Mouse (Mus musculus): ENCODE measurements around the gene Orm3. TPM values are rescaled to one million over a fixed set of nuclear protein-coding genes. Genes with fewer than 3 reads are reported as not detected.

The Orm3 gene
- polyA plus RNA-seq, 2 experiments: not detected

GRCm38 (mm10) chr4:63389887-63390528 lies 34.0 kb downstream of the Orm3 start:
- H3K27ac ChIP-seq: no peak overlapping the region
- H3K9ac ChIP-seq (replicated peaks): no peak overlapping the region
- H3K4me3 ChIP-seq (ENCODE audit: insufficient read depth in 1 of 2, low read depth in 2 of 2, low read length in 2 of 2): no peak overlapping the region
- H3K4me1 ChIP-seq (replicated peaks; ENCODE audit: control insufficient read depth in 2 of 2, insufficient read depth in 2 of 2, low read length in 1 of 2): peaks cover 6 to 23% of the 10 kb centered on the region in 2 experiments; a peak in 3 of 4 replicates
- no peak for TF ChIP-seq CTCF (IDR thresholded peaks at IDR 0.05; ENCODE audit: low read depth)
- TF ChIP-seq EP300 (IDR thresholded peaks at IDR 0.05; ENCODE audit: low read depth): peak; percentile 59
- peak; percentile 50; the same call in 1 of the 2 replicates for ATAC-seq (ENCODE audit: insufficient read depth)
- H3K27me3 ChIP-seq (ENCODE audit: control insufficient read depth, insufficient read depth, low read length): no peaks in the 10 kb centered on the region
- H3K36me3 ChIP-seq (replicated peaks; ENCODE audit: control insufficient read depth, insufficient read depth, low read depth): no peaks in the 10 kb centered on the region; the same call in 1 of the 2 replicates
- H3K4me2 ChIP-seq (ENCODE audit: low read depth): no peak overlapping the region
- H3K9me3 ChIP-seq (ENCODE audit: control insufficient read depth, low read length): no peaks in the 10 kb centered on the region
- WGBS (ENCODE audit: insufficient replicate concordance): 58% methylated on average over 11 of the region's 11 CpGs
- no peak for DNase-seq (ENCODE audit: low read depth in 3 of 3, low spot score in 3 of 3)

GRCm38 (mm10) chr4:63391322-63391721 lies 35.4 kb downstream of the Orm3 start:
- H3K9me3 ChIP-seq (ENCODE audit: control insufficient read depth, low read length): no peaks in the 10 kb centered on the region
- no peaks in the 10 kb centered on the region for H3K27me3 ChIP-seq (ENCODE audit: control insufficient read depth, insufficient read depth, low read length)
- WGBS (ENCODE audit: insufficient replicate concordance): 47% methylated on average over 6 of the region's 6 CpGs
- H3K9ac ChIP-seq (replicated peaks): no peak overlapping the region
- no peak overlapping the region for H3K4me3 ChIP-seq (ENCODE audit: insufficient read depth in 1 of 2, low read depth in 2 of 2, low read length in 2 of 2)
- no peak overlapping the region for H3K4me2 ChIP-seq (ENCODE audit: low read depth)
- H3K27ac ChIP-seq: no peak overlapping the region
- peaks cover 6 to 18% of the 10 kb centered on the region in 2 experiments; a peak in 3 of 4 replicates for H3K4me1 ChIP-seq (replicated peaks; ENCODE audit: control insufficient read depth in 2 of 2, insufficient read depth in 2 of 2, low read length in 1 of 2)
- TF ChIP-seq CTCF (IDR thresholded peaks at IDR 0.05; ENCODE audit: low read depth) (no peak), EP300 (IDR thresholded peaks at IDR 0.05; ENCODE audit: low read depth) (no peak)
- ATAC-seq (ENCODE audit: insufficient read depth) (no peak), DNase-seq (ENCODE audit: low read depth in 3 of 3, low spot score in 3 of 3) (no peak)
- H3K36me3 ChIP-seq (replicated peaks; ENCODE audit: control insufficient read depth, insufficient read depth, low read depth): no peaks in the 10 kb centered on the region; the same call in 1 of the 2 replicates

GRCm38 (mm10) chr4:63397981-63398537 lies 42.1 kb downstream of the Orm3 start:
- Histone ChIP-seq H3K9ac (replicated peaks) (no peak overlapping the region), H3K4me3 (ENCODE audit: insufficient read depth in 1 of 2, low read depth in 2 of 2, low read length in 2 of 2) (no peak overlapping the region), H3K27ac (no peak overlapping the region), H3K4me2 (ENCODE audit: low read depth) (no peak overlapping the region), H3K36me3 (replicated peaks; ENCODE audit: control insufficient read depth, insufficient read depth, low read depth) (no peaks in the 10 kb centered on the region; the same call in 1 of the 2 replicates), H3K27me3 (ENCODE audit: control insufficient read depth, insufficient read depth, low read length) (no peaks in the 10 kb centered on the region), H3K4me1 (replicated peaks; ENCODE audit: control insufficient read depth in 2 of 2, insufficient read depth in 2 of 2, low read length in 1 of 2) (peaks cover 12 to 31% of the 10 kb centered on the region in 2 experiments; a peak in 3 of 4 replicates), H3K9me3 (ENCODE audit: control insufficient read depth, low read length) (no peaks in the 10 kb centered on the region)
- no peak for ATAC-seq (ENCODE audit: insufficient read depth)
- WGBS (ENCODE audit: insufficient replicate concordance): 81% methylated on average over 10 of the region's 10 CpGs
- TF ChIP-seq CTCF (IDR thresholded peaks at IDR 0.05; ENCODE audit: low read depth) (no peak), EP300 (IDR thresholded peaks at IDR 0.05; ENCODE audit: low read depth) (no peak)
- no peak for DNase-seq (ENCODE audit: low read depth in 3 of 3, low spot score in 3 of 3)

DNA sequence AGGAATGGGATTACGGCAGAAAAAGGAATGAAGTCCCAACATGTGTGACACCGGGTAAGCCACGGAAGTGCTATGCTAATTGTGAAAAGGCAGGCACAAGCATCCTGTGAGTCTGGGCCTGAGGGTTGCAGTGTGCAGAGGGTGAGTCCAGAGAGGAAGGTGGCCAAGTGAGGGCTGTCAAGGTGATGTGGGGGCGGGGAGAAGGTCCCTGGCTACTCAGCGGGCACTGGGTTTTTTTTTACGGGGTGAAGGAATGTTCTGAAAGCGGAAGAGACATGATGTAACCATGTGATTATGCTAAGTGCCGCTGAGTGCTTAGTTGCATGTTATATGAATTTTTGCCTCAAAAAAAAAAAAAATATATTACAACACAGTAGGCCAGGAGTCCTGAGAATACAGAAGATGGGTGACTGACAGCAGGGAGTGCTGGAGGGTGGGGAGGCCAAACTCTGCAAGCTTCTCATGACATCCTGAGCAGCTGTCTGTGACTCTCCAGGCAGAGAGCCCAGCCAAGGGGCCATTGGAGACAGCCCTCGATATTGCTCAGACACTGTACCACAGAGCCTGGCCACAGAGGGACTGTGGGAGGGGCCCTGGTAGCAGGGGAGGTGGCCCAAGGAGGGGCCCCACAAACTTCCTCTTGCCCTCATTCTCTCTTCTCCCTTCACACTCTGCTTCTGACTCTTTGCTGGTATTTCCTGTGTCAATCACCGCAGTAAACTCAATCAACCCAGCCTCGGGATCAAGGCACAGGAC lies 43.1 kb downstream of the Orm3 start:
- TF ChIP-seq EP300 (IDR thresholded peaks at IDR 0.05; ENCODE audit: low read depth) (no peak), CTCF (IDR thresholded peaks at IDR 0.05; ENCODE audit: low read depth) (no peak)
- H3K9me3 ChIP-seq (ENCODE audit: control insufficient read depth, low read length): no peaks in the 10 kb centered on the region
- no peak for DNase-seq (ENCODE audit: low read depth in 3 of 3, low spot score in 3 of 3)
- no peaks in the 10 kb centered on the region for H3K27me3 ChIP-seq (ENCODE audit: control insufficient read depth, insufficient read depth, low read length)
- 0 out of 2 replicates have a peak, but pooled peaks have one; percentile 19 for ATAC-seq (ENCODE audit: insufficient read depth)
- H3K4me2 ChIP-seq (ENCODE audit: low read depth): peak overlapping the region; percentile 3; the same call in 1 of the 2 replicates
- peaks cover 19 to 39% of the 10 kb centered on the region in 2 experiments; a peak in 3 of 4 replicates for H3K4me1 ChIP-seq (replicated peaks; ENCODE audit: control insufficient read depth in 2 of 2, insufficient read depth in 2 of 2, low read length in 1 of 2)
- no peaks in the 10 kb centered on the region for H3K36me3 ChIP-seq (replicated peaks; ENCODE audit: control insufficient read depth, insufficient read depth, low read depth)
- 33% methylated on average over 11 of the region's 11 CpGs for WGBS (ENCODE audit: insufficient replicate concordance)
- H3K4me3 ChIP-seq (ENCODE audit: insufficient read depth in 1 of 2, low read depth in 2 of 2, low read length in 2 of 2): no peak overlapping the region
- no peak overlapping the region for H3K27ac ChIP-seq
- H3K9ac ChIP-seq (replicated peaks): no peak overlapping the region
